Mouse (Mus musculus) brain, embryonic 14.5 days (tissue): ENCODE measurements around the gene Plcg2.

Experiments used
- CTCF ChIP-seq: fragments of 200-500 bp; IDR thresholded peaks from 2 replicates; pipeline ENCODE4 v1.5.1; 2012; ENCODE audit warnings: inconsistent platforms, mild to moderate bottlenecking, moderate library complexity, borderline replicate concordance; ENCODE audit not compliant: insufficient read depth, insufficient read length; ENCODE audit errors: extremely low read depth
- POLR2A ChIP-seq: fragments of 200-500 bp; IDR thresholded peaks from 2 replicates; pipeline ENCODE4 v1.6.1; 2012; ENCODE audit warnings: mild to moderate bottlenecking, inconsistent platforms, borderline replicate concordance; ENCODE audit not compliant: poor library complexity, insufficient read depth, insufficient read length, severe bottlenecking; ENCODE audit errors: extremely low read depth

GRCm38 (mm10) chr8:117639631-117640030, 141.5 kb downstream of the Plcg2 start:
- TF ChIP-seq POLR2A = no peak
- no peak for TF ChIP-seq CTCF
